15 mouse cellular contexts compared by ENCODE assay signal in the genomic region with DNA sequence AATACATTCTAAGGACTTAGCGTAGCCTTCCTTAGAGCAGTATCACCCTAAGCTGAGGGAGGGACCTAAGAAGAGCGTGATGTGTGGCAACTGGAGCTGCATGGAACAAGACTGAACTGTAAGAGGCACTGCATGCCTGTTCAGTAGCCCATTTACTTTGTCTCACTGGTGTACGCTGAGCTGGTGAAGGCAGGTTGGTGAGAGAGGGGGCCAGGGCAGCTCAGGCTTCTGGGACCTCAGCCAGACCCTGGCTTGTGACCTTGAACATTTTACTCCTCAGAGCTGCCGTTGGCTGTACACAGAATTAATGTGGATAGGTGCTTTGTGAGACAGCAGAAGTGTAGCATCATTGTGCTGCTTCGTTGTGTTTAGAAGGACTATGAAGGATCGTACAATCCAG. TPM values are rescaled to one million over a fixed set of nuclear protein-coding genes. Genes with fewer than 3 reads are reported as not detected.
DNase-seq lines count a peak whose midpoint lies in the region; ATAC-seq lines count a peak whose summit lies in the region.
"Had no signal": no experiment of that assay in that cellular context is flagged by ENCODE, and none has a peak within 500 bp of the region (broad histone marks: within the 10 kb centered on the region; RNA-seq: fewer than 3 reads in every experiment).

No protein-coding gene starts in this region.

- H3K4me3 ChIP-seq in heart, embryonic 13.5 days = no peak overlapping the region
- H3K4me3 ChIP-seq in hindbrain, embryonic 16.5 days (ENCODE audit: low read length) = no peak overlapping the region
- H3K4me3 ChIP-seq: embryonic facial prominence, embryonic 15.5 days; intestine, embryonic 15.5 days; left cerebral cortex, adult 2 months; neural tube, embryonic 15.5 days had no signal

- no peaks in the 10 kb centered on the region for H3K27me3 ChIP-seq in heart, embryonic 13.5 days (replicated peaks)
- no peaks in the 10 kb centered on the region for H3K27me3 ChIP-seq in hindbrain, embryonic 16.5 days (replicated peaks; ENCODE audit: control insufficient read depth, insufficient read depth, low read length)
- H3K27me3 ChIP-seq: embryonic facial prominence, embryonic 15.5 days; intestine, embryonic 15.5 days; neural tube, embryonic 15.5 days had no signal

- WGBS in heart, embryonic 13.5 days = 62% methylated on average over 6 of the region's 6 CpGs
- WGBS in hindbrain, embryonic 16.5 days = 82% methylated on average over 6 of the region's 6 CpGs

- 0 out of 2 replicates have a peak overlapping the region, but pooled peaks have one; percentile 7 for H3K4me2 ChIP-seq in heart, embryonic 13.5 days
- H3K4me2 ChIP-seq in hindbrain, embryonic 16.5 days (ENCODE audit: low read length) = no peak overlapping the region
- H3K4me2 ChIP-seq: embryonic facial prominence, embryonic 15.5 days; intestine, embryonic 15.5 days; neural tube, embryonic 15.5 days had no signal

- H3K9me3 ChIP-seq in heart, embryonic 13.5 days = no peaks in the 10 kb centered on the region
- H3K9me3 ChIP-seq in hindbrain, embryonic 16.5 days (ENCODE audit: control insufficient read depth, low read length) = no peaks in the 10 kb centered on the region
- H3K9me3 ChIP-seq: embryonic facial prominence, embryonic 15.5 days; intestine, embryonic 15.5 days; neural tube, embryonic 15.5 days had no signal

- H3K36me3 ChIP-seq in heart, embryonic 13.5 days = peaks cover 35% of the 10 kb centered on the region
- peaks cover 5% of the 10 kb centered on the region; the same call in 1 of the 2 replicates for H3K36me3 ChIP-seq in hindbrain, embryonic 16.5 days (ENCODE audit: control insufficient read depth, insufficient read depth, low read length)
- H3K36me3 ChIP-seq: intestine, embryonic 15.5 days had no signal

- intact Hi-C loops in left cerebral cortex, postnatal 4 days (cut with DNase I) = no loop called here
- intact Hi-C loops in left cerebral cortex, postnatal 10 days (cut with DNase I) = no loop called here

- H3K4me1 ChIP-seq in heart, embryonic 13.5 days = peaks cover 64% of the 10 kb centered on the region
- no peaks in the 10 kb centered on the region for H3K4me1 ChIP-seq in hindbrain, embryonic 16.5 days (ENCODE audit: control insufficient read depth, insufficient read depth, low read depth, low read length)
- H3K4me1 ChIP-seq: embryonic facial prominence, embryonic 15.5 days; intestine, embryonic 15.5 days had no signal

- peak; percentile 68; the same call in 1 of the 2 replicates for ATAC-seq in heart, embryonic 13.5 days (ENCODE audit: extremely low read depth, insufficient number of reproducible peaks, low FRiP score, low TSS enrichment)
- ATAC-seq in hindbrain, embryonic 16.5 days = no peak
- ATAC-seq: forebrain, postnatal 0 days; intestine, embryonic 15.5 days had no signal

- peak overlapping the region; percentile 67 for H3K27ac ChIP-seq in heart, embryonic 13.5 days (replicated peaks)
- no peak overlapping the region for H3K27ac ChIP-seq in hindbrain, embryonic 16.5 days (ENCODE audit: low read depth, low read length)
- H3K27ac ChIP-seq: embryonic facial prominence, embryonic 15.5 days; intestine, embryonic 15.5 days; left cerebral cortex, adult 2 months; neural tube, embryonic 15.5 days; stomach, postnatal 0 days had no signal

- peak overlapping the region; percentile 45; the same call in 1 of the 2 replicates for H3K9ac ChIP-seq in heart, embryonic 13.5 days
- no peak overlapping the region for H3K9ac ChIP-seq in hindbrain, embryonic 16.5 days (ENCODE audit: low read depth, low read length)
- H3K9ac ChIP-seq: embryonic facial prominence, embryonic 15.5 days; forebrain, postnatal 0 days; intestine, embryonic 15.5 days; neural tube, embryonic 15.5 days had no signal

- DNase-seq in left cerebral cortex, postnatal 4 days = peak; percentile 22
- no peak for DNase-seq in left cerebral cortex, postnatal 10 days (ENCODE audit: extremely low spot score in 1 of 2, low spot score in 2 of 2)
- peak; percentile 61 for DNase-seq in adrenal gland, postnatal 25 days
- DNase-seq in kidney, postnatal 25 days = peak; percentile 55 to 80
- DNase-seq in right cerebral cortex, postnatal 25 days = no peak
- DNase-seq: forebrain, postnatal 0 days; lung, postnatal 10 days; midbrain, embryonic 14.5 days had no signal

RNA-seq across cellular contexts. Expression of a gene that starts 19.5 kb away (rescaled TPM):
- total RNA-seq in left cerebral cortex, postnatal 4 days (2021) = 10 to 100 TPM; 61.7 to 61.8 TPM
- 10 to 100 TPM; 61.6 to 63.4 TPM for total RNA-seq in left cerebral cortex, postnatal 10 days (2021)
- total RNA-seq in adrenal gland, postnatal 25 days (2021) = 74.2 and 76.8 TPM in 2 replicates
- polyA plus RNA-seq in heart, embryonic 13.5 days (2015; fragmentation: Nextera tagmentation; extraction: Ambion mirVana) = 88.8 and 105 TPM in 2 replicates
- polyA plus RNA-seq in hindbrain, embryonic 16.5 days (2015; fragmentation: Nextera tagmentation; extraction: Ambion mirVana) = 144 and 154 TPM in 2 replicates

RNA-seq across cellular contexts. Expression of a gene that starts 53.1 kb away (rescaled TPM):
- 10 to 100 TPM; 89.1 to 91.0 TPM for total RNA-seq in left cerebral cortex, postnatal 4 days (2021)
- total RNA-seq in left cerebral cortex, postnatal 10 days (2021) = 10 to 100 TPM; 60.0 to 60.7 TPM
- 37.9 and 40.4 TPM in 2 replicates for total RNA-seq in adrenal gland, postnatal 25 days (2021)
- polyA plus RNA-seq in heart, embryonic 13.5 days (2015; fragmentation: Nextera tagmentation; extraction: Ambion mirVana) = 11.7 and 12.1 TPM in 2 replicates
- 19.8 and 22.7 TPM in 2 replicates for polyA plus RNA-seq in hindbrain, embryonic 16.5 days (2015; fragmentation: Nextera tagmentation; extraction: Ambion mirVana)

Comparison
In these comparisons a context has a peak if more than half of its experiments do, and no peak if none do; other contexts are left out.
1. DNase-seq: peak in left cerebral cortex, postnatal 4 days (single experiment), adrenal gland, postnatal 25 days (single experiment) and kidney, postnatal 25 days (2 of 2); none in left cerebral cortex, postnatal 10 days (0 of 2) and right cerebral cortex, postnatal 25 days (single experiment).